Mouse (Mus musculus): ENCODE data around the gene Ube2q1. TPM values are rescaled to one million over a fixed set of nuclear protein-coding genes. Genes with fewer than 3 reads are reported as not detected.

The Ube2q1 gene
- total RNA-seq, 2 experiments from 2014 or later = 28.0 to 28.6 TPM

DNA sequence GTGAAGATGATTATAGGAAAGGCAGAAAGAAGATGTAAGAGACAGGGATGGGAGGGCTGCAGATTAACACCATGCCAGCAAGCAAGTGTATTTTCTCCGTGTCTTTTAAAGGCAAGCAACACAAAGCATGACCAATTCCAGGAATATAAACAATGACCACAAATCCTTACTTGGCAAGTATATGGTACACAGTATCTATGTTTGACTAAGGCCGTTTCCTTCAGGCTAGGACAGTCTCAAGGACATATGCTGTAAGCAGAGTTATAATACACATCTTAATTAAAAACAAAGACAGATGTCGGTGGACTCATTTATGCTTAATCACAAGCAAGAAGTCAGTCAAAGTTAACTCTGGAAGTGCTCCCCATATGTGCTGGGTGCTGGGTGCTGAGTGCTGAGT, 45.2 kb downstream of the Ube2q1 start:
- DNase-seq = no peak
- intact Hi-C loops (cut with DNase I) = loop anchor here (5.0 kb wide), 1 partner anchor 104 kb away; no protein-coding TSS in a partner anchor

GRCm38 (mm10) chr3:89819897-89820296, 46.5 kb downstream of the Ube2q1 start:
- intact Hi-C loops (cut with DNase I) = loop anchor here (5.0 kb wide), 1 partner anchor 102 kb away; no protein-coding TSS in a partner anchor
- no peak for DNase-seq

- no peak for DNase-seq
Observed at GRCm38 (mm10) chr3:89820311-89821095, 47.1 kb downstream of the Ube2q1 start.

DNA sequence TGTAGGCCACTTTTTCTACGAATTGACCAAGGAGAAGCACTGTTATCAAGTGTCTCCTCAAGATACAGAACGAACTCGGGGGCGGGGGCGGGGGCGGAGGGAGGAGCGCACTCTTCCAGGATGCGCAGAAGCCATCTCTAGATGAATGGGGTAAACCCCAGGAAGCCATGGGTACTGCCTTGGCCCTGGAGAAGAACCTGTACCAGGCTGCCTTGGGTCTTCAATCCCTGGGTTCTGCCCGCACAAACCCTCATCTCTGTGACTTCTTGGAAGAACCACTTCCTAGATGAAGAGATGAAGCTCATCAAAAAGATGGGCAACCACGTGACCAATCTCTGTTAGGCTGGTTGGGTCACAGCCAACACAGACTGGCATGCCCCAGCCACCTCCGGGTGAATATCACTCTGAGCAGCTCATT, 47.7 kb downstream of the Ube2q1 start:
- intact Hi-C loops (cut with DNase I) = no loop called here
- DNase-seq = no peak

More at GRCm38 (mm10) chr3:89820311-89821095, 47.1 kb downstream of the Ube2q1 start:
- intact Hi-C loops (cut with DNase I) = no loop called here

GRCm38 (mm10) chr3:89821548-89822480, 48.4 kb downstream of the Ube2q1 start:
- no peak for DNase-seq
- intact Hi-C loops (cut with DNase I) = no loop called here

GRCm38 (mm10) chr3:89823594-89823993, 50.2 kb downstream of the Ube2q1 start:
- intact Hi-C loops (cut with DNase I) = no loop called here
- no peak for DNase-seq

DNA sequence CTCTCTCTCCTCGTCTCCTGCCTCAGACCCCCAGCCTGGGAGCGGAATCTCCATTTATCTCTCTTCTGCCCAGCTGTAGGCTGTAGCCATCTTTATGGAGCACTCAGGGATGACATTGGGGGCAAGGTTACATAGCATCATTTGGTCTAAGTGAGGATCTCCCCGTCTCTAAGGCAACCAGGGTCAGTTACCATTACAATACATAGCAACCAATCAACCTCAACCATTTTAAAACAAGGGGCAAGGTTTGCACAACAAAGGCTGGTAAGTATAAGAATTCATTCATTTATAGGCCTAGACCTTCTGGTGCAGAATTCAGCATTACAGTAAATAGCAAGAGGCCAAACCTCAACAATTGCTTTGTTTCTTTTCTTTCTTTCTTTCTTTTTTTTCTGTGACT, 52.9 kb downstream of the Ube2q1 start:
- no peak for DNase-seq
- intact Hi-C loops (cut with DNase I) = no loop called here

DNA sequence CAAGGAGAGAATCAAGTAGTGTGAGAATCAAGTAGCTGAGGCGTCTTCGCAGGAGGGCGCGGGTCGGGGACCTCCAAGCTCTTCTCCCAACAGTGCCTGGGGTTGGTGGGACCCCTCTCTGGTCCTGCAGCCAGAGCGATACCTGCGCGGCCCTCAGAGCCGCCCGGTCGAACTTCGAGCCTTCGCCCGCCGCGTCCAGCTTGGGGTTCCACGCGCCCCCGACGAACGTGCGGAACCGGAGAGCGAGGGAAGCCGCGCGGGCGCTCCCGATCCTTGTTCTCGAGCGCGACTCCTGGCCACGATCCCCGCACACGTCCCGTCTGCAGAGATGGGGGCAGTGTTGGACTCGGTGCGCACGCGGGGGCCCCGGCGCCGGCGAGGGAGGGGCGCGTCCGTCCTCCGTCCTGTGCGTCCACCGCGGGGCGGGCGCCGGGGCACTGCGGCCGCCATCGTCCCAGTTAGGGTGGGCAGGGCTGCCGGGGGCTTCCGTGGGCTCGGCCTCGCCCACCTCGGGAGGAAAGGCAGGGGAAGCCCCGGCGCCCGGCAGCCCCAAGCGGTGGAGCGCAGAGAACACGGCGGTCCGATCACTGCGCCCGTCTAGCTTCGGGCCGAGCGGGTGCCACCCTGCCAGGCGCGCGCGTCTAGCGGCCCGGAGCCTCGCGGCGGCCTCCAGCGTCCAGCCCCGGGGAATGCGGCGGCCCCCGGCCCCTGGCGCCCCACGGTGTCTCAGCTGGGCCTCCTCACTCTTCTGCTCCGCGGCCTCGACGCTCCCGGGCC, 57.6 kb downstream of the Ube2q1 start, which contains the start of gene She:
Gene She, plus strand, starts transcription at position 556 of the 777 bp plus-strand sequence.
- intact Hi-C loops (cut with DNase I) = no loop called here
- peak; percentile 49 to 75 for DNase-seq

Other genes with a start within 250 kb of the Ube2q1 start
- 10 to 100 TPM; 12.5 to 13.5 TPM for gene Adar, start 58.6 kb upstream of the Ube2q1 start, total RNA-seq (2021)
- under 1 TPM; 0.20 to 0.29 TPM for gene Chrnb2, start 9.0 kb upstream of the Ube2q1 start, total RNA-seq (2021)
- 10 to 100 TPM; 18.1 TPM for gene She, start 57.8 kb downstream of the Ube2q1 start, total RNA-seq (2021)
- gene Il6ra, start 139.6 kb downstream of the Ube2q1 start, total RNA-seq (2021) = 1 to 10 TPM; 4.9 to 5.5 TPM
- 10 to 100 TPM; 39.5 to 45.4 TPM for gene Atp8b2, start 189.9 kb downstream of the Ube2q1 start, total RNA-seq (2021)
- gene Hax1, start 225.2 kb downstream of the Ube2q1 start, total RNA-seq (2021) = 10 to 100 TPM; 41.7 to 48.2 TPM

Measured in heart, postnatal 14 days (tissue).